ENCODE assay signal across 10 mouse cellular contexts in genomic region chr11:119558870-119559610, GRCm38 (mm10). TPM values are rescaled to one million over a fixed set of nuclear protein-coding genes. Genes with fewer than 3 reads are reported as not detected.
A peak's percentile ranks its signal among the peaks of the same experiment; 100 is the strongest.
DNase-seq lines count a peak whose midpoint lies in the region; ATAC-seq and TF ChIP-seq lines count a peak whose summit lies in the region.
"Had no signal": no experiment of that assay in that cellular context is flagged by ENCODE, and none has a peak within 500 bp of the region (broad histone marks: within the 10 kb centered on the region; RNA-seq: fewer than 3 reads in every experiment).

No protein-coding gene starts in this region.

- H3K9me3 ChIP-seq in lung, embryonic 14.5 days (ENCODE audit: low read depth, low read length): no peaks in the 10 kb centered on the region
- no peaks in the 10 kb centered on the region for H3K9me3 ChIP-seq in forebrain, embryonic 10.5 days
- H3K9me3 ChIP-seq in limb, embryonic 12.5 days: no peaks in the 10 kb centered on the region

- peak; percentile 45; the same call in 1 of the 2 replicates for ATAC-seq in lung, embryonic 14.5 days (ENCODE audit: insufficient read depth)
- peak; percentile 70 for ATAC-seq in limb, embryonic 12.5 days (ENCODE audit: insufficient number of reproducible peaks, insufficient read depth, low FRiP score, low TSS enrichment, low read depth)
- no peak for ATAC-seq in megakaryocyte progenitor cell, adult 5-6 weeks (replicated peaks; ENCODE audit: poor library complexity)
- no peak for ATAC-seq in granulocyte monocyte progenitor cell, adult 5-6 weeks (replicated peaks; ENCODE audit: poor library complexity, severe bottlenecking)

- no peaks in the 10 kb centered on the region for H3K36me3 ChIP-seq in lung, embryonic 14.5 days (ENCODE audit: insufficient read depth)
- H3K36me3 ChIP-seq in forebrain, embryonic 10.5 days (replicated peaks): no peaks in the 10 kb centered on the region
- no peaks in the 10 kb centered on the region for H3K36me3 ChIP-seq in limb, embryonic 12.5 days

- no peak overlapping the region for H3K4me3 ChIP-seq in lung, embryonic 14.5 days (ENCODE audit: low read depth, low read length)
- peak overlapping the region; percentile 41 for H3K4me3 ChIP-seq in forebrain, embryonic 10.5 days
- H3K4me3 ChIP-seq in limb, embryonic 12.5 days (replicated peaks): 0 out of 2 replicates have a peak overlapping the region, but pooled peaks have one; percentile 7

- no peak overlapping the region; the same call in 1 of the 2 replicates for H3K9ac ChIP-seq in lung, embryonic 14.5 days
- H3K9ac ChIP-seq in limb, embryonic 12.5 days (replicated peaks): peak overlapping the region; percentile 27; the same call in 1 of the 2 replicates

- H3K4me2 ChIP-seq in lung, embryonic 14.5 days: no peak overlapping the region
- H3K4me2 ChIP-seq in limb, embryonic 12.5 days: peak overlapping the region; percentile 47

- DNase-seq in lung, embryonic 14.5 days: peak; percentile 34
- no peak for DNase-seq in lung, postnatal 4 days
- DNase-seq in forebrain, embryonic 10.5 days (ENCODE audit: extremely low spot score, low spot score): peak; percentile 76
- peak; percentile 79 for DNase-seq in retina, postnatal 1 day
- no peak for DNase-seq in urinary bladder, postnatal 14 days (ENCODE audit: low spot score)
- DNase-seq: cerebellum, adult 11 months; gastrocnemius, postnatal 25 days had no signal

- H3K27ac ChIP-seq in lung, embryonic 14.5 days (ENCODE audit: low read depth): no peak overlapping the region
- H3K27ac ChIP-seq in forebrain, embryonic 10.5 days: peak overlapping the region; percentile 89
- H3K27ac ChIP-seq in limb, embryonic 12.5 days: peak overlapping the region; percentile 74

- TF ChIP-seq CTCF in lung, embryonic 14.5 days (IDR thresholded peaks at IDR 0.05; ENCODE audit: low read depth): no peak

- 16% methylated on average over 9 of the region's 9 CpGs for WGBS in lung, embryonic 14.5 days
- WGBS in forebrain, embryonic 10.5 days: 7% methylated on average over 9 of the region's 9 CpGs
- 7% methylated on average over 9 of the region's 9 CpGs for WGBS in limb, embryonic 12.5 days

- H3K27me3 ChIP-seq in lung, embryonic 14.5 days (ENCODE audit: insufficient read depth, low read length): 0 out of 2 replicates have a peak, but pooled peaks cover 3% of the 10 kb centered on the region
- peaks cover 95% of the 10 kb centered on the region for H3K27me3 ChIP-seq in forebrain, embryonic 10.5 days (ENCODE audit: poor library complexity, severe bottlenecking)
- H3K27me3 ChIP-seq in limb, embryonic 12.5 days: peaks cover 46% of the 10 kb centered on the region

- peaks cover 16% of the 10 kb centered on the region for H3K4me1 ChIP-seq in lung, embryonic 14.5 days (ENCODE audit: insufficient read depth)
- peaks cover 57% of the 10 kb centered on the region for H3K4me1 ChIP-seq in forebrain, embryonic 10.5 days
- H3K4me1 ChIP-seq in limb, embryonic 12.5 days (replicated peaks): peaks cover 33% of the 10 kb centered on the region

RNA-seq across cellular contexts. Expression of gene Nptx1, which starts 11.5 kb away (rescaled TPM):
- 1.3 and 1.4 TPM in 2 replicates for polyA plus RNA-seq in lung, embryonic 14.5 days (2014; fragmentation: Nextera tagmentation; extraction: Ambion mirVana)
- polyA plus RNA-seq in forebrain, embryonic 10.5 days (2016; fragmentation: Nextera tagmentation; extraction: Ambion mirVana): 1.4 and 1.7 TPM in 2 replicates
- polyA plus RNA-seq in limb, embryonic 12.5 days (2016; fragmentation: Nextera tagmentation; extraction: Ambion mirVana): 1.0 and 1.4 TPM in 2 replicates
- total RNA-seq in megakaryocyte progenitor cell, adult 5-6 weeks (2015): not detected in 2 replicates
- not detected in 2 replicates for total RNA-seq in megakaryocyte progenitor cell, adult 5-6 weeks (2017)
- total RNA-seq in granulocyte monocyte progenitor cell, adult 5-6 weeks (2014; fragmentation: Nextera tagmentation): not detected in 2 replicates
- not detected in 2 replicates for total RNA-seq in granulocyte monocyte progenitor cell, adult 5-6 weeks (2017)

RNA-seq across cellular contexts. Expression of gene Rptor, which starts 43.7 kb away (rescaled TPM):
- polyA plus RNA-seq in lung, embryonic 14.5 days (2014; fragmentation: Nextera tagmentation; extraction: Ambion mirVana): 14.6 TPM in 2 replicates
- 12.8 and 13.0 TPM in 2 replicates for polyA plus RNA-seq in forebrain, embryonic 10.5 days (2016; fragmentation: Nextera tagmentation; extraction: Ambion mirVana)
- 17.7 and 18.6 TPM in 2 replicates for polyA plus RNA-seq in limb, embryonic 12.5 days (2016; fragmentation: Nextera tagmentation; extraction: Ambion mirVana)
- 14.0 and 16.1 TPM in 2 replicates for total RNA-seq in megakaryocyte progenitor cell, adult 5-6 weeks (2015)
- 13.2 and 17.8 TPM in 2 replicates for total RNA-seq in megakaryocyte progenitor cell, adult 5-6 weeks (2017)
- 23.8 and 33.0 TPM in 2 replicates for total RNA-seq in granulocyte monocyte progenitor cell, adult 5-6 weeks (2014; fragmentation: Nextera tagmentation)
- total RNA-seq in granulocyte monocyte progenitor cell, adult 5-6 weeks (2017): 13.7 and 20.9 TPM in 2 replicates

Comparison
In these comparisons a context has a peak if more than half of its experiments do, and no peak if none do; other contexts are left out.
1. DNase-seq: peak in lung, embryonic 14.5 days (single experiment), forebrain, embryonic 10.5 days (single experiment) and retina, postnatal 1 day (single experiment); none in lung, postnatal 4 days (0 of 2) and urinary bladder, postnatal 14 days (single experiment).
2. ATAC-seq: peak in lung, embryonic 14.5 days (single experiment) and limb, embryonic 12.5 days (single experiment); none in megakaryocyte progenitor cell, adult 5-6 weeks (single experiment) and granulocyte monocyte progenitor cell, adult 5-6 weeks (single experiment).